Mouse (Mus musculus): ENCODE results near the gene Zbtb16.

Zbtb16 gene

DNA sequence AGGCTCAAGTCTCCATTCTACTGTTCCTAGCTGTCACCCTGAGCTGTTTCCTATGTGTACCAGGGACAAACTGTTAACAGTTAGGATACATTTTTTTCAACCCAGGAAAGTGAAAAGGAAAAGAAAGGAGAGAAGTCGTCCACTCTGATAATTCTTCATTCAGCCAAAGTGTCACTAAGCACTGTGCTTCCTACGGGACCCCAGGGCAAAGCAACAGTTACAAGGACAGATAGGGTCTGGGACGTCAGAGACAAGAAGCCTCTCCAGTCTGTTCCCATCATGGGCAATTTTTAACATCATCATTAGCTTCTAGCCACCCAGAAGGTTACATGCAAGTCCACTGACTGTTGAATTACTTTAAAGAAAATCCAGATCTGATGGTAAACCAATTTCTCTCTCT, 111.3 kb downstream of the Zbtb16 start:
- DNase-seq = no peak

DNA sequence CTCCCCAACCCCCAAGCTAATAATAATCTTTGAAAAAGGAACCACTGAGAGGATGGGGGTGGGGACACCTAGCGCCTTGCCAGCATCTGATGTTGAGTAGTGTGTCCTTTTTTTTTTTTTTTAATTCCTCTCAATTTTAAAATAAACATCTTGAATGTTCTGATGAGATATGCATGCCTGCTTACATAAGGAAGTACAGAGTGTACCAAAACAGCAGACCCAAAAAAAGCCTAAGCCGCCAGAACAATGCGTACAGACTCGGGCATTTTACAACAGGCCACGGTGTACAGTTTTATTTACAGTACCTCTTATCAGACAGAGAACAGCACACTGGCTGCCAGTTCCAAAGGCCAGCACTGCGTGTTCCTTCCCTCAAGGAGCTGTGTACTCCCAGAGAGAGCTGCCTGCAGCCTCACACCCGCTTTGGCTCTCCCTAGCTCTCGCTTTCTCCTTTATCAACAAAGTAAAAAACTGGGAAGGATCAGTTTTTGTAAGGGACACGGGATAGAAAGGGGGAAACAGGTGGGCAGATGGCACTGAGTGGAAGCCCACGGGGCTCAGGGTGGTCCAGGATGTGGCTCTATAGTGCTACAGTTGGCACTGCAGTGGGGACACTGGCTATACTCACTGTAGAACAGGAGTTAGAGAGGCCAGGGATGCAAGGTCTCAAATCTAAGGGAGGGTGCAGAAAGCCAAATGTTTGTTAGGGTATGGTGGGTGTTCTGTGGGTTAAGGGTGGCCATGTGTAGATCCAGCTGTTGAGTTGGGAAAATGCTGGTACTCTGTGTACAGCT, 112.3 kb downstream of the Zbtb16 start:
- DNase-seq = no peak

DNA sequence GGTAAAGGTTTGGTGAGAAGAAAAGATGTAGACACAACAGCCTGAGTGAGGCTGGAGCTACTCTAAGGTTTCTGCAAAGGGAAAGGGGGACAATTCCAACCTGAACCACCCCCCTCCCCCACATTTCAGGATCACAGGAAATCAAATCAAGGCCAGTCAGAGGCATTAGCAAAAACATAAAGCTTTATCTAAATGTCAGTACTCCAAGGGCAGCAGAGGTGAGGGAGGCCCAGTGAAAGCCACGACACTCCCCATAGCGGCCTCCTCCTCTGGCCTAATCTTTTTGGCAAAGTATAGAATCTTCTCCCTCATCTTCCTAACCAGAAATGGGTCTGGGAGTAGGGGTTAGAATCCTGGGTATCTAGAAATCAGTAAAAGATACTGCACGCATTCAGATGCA, 113.0 kb downstream of the Zbtb16 start:
- DNase-seq = no peak

DNA sequence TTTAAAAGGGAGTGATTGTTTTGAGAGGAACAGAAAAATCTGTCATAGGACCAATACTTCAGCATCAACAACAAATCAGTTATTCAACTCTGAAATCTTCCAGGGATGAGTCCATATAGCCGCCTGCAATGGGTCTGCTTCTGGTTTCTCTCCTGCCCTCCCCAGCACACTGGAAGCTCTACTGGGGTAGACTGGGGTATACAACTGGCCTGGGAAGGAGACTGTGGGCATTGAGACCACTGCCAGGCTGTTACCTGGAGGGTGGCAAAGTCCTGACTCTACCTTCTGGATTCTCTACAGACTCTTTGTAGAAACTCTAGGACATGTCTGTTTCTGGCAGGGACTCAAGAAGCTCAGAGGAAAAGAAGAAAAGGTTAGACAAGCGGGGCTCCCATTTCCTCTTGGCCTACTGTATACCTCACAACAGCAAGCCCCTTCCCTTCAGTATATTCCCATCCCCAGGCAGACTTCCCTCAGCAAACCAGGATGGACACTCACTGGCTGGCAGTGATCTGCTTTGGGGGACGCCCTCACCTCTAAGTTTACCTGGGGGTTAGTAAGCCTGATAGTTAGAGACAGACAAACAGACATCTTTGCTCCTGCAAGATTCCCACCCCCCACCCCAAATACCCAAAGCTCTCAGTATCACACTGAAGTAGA, 113.6 kb downstream of the Zbtb16 start:
- no peak for DNase-seq

DNA sequence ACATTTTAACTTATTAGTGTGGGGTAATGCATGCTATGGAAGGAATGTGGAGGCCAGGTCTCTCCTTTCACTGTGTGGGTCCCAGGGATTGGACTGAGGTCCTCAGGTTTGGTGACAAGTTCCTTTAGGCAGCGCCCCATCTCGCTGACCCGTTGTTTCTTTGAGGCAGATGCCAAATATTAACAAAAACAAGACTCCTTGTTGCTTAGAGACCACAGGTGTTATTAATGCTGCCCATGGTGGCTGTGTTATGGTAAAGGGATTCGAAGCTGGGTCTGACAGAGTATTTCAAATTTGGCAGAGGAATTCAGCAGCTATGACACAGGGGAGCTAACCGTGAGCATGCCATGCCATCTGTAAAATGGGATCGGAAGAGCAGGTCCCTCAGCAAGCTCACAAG, 114.4 kb downstream of the Zbtb16 start:
- DNase-seq = no peak

DNA sequence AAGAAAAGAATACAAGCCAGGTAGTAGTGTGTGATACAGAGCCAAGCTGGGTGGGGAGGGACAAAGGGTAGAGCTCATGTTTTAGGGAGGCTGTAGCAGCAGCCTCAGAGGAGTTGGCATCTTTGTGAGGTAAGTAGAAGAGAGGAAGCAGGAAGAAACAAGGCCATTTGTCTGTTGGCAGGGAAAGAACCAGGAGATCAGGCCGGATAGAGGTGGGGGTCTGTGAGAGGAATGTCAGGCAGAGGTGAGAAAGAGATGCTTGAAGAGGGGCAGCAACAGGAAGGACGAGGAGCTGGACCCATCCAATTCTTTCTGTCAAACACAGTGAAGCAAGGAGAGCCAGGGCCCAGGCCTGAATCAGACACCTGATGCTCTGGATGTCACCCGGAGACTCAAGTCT, 114.8 kb downstream of the Zbtb16 start:
- DNase-seq = no peak

DNA sequence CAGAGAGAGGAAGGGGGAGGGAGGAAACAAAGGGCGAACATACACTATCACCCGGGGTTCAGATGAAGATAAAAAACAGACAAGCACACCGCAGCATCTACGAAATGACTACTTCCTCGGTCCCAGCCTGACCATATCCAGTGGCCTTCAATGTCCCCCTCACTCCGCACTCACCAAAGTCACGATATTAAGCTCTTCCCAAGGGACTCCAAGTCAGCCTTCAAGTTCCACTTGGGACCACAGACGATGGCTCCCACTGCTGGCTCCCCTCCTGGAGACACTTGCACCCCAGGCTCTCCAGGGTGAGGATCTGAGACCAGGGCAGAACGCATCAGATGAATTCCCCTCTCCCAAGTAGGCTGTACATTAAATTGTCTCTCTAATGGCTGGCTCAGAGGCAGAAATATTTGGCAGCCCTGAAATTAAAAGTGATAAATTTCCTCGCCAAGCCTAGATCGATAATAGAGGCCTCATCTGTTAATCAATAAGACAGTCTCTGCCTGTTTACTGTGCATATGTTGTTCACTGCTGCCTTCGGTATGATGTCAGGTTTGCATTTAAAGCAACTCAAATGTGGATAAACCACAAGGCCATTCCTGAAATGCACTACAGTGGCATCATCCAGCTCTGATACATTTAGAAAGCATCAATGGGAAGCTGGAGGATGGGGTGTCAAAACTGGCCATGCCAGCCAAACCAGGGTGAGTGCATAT, 115.6 kb downstream of the Zbtb16 start:
- DNase-seq = no peak

DNA sequence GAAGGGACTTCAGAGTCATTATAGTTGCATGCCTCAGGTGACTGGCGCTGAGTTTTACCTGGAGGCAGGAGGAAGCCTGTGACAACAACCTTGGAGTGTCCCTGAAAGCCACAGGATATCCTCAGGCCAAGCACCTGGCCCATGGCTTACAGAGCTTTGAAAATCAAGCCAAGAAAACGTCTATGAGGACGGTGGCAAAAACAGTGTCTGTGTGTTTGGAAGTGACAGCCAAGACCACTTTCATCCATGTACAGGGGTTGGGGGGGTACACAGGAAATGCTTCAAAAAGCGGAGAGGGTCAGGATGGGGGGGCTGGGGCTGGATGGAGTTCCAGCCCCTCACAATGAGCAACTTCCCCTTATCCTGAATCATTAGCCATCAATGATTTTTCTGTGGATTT, 116.4 kb downstream of the Zbtb16 start:
- no peak for DNase-seq

DNA sequence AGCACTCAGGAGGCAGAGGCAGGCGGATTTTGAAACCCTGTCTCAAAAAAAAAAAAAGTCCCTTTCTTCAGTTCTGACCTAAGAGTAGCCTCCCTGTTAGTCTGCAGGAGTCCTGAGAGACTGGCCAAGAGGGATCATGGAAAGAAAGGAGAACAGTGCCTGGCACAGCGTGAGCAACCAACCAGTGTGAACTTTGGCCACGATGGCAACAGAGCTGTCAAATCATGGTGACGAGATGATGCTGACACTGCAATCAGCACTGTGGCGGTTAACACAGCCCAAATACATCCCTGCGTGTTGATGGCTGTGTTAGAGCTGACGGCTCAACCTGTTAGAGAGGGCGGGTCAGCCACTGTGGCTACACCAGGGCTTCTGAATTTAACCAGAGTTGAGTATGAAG, 119.5 kb downstream of the Zbtb16 start:
- DNase-seq = no peak

DNA sequence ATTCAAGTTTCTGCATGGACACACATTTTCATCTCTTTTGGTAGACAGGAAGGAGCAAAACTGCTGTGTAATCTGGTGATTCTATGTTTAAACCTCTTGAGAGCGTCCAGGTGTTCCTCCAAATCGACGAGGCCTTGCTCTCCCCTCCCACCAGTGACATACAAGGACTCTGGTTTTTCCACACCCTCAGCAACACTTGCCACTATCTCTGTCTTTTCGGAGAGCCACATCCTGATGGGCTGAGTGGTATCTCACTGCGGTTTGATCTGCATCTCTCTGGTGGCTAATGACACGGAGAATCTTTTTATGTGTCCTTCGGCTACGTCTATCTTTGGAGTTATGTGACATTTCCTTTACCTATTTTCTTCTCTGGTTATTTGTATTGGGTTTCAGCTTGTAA, 121.0 kb downstream of the Zbtb16 start:
- DNase-seq = no peak

DNA sequence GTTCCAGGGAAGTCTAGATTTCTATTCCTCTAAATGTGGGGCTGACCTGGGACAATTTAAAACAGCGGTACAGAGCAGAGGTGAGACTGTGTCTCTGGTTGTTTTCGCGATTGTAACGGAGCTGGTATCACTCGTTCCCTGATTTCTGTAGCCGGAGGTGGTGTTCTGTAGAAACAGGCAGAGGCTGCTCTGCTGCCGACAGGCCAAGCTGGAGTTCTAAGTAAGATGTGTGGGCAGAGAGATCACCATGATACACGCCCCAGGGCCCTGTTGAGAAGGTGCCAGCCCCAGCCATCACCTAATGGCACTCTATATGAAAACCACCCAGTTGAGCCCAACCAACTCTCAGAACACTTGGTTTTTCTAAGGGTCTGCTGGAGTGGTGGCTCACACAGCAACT, 122.2 kb downstream of the Zbtb16 start:
- no peak for DNase-seq

DNA sequence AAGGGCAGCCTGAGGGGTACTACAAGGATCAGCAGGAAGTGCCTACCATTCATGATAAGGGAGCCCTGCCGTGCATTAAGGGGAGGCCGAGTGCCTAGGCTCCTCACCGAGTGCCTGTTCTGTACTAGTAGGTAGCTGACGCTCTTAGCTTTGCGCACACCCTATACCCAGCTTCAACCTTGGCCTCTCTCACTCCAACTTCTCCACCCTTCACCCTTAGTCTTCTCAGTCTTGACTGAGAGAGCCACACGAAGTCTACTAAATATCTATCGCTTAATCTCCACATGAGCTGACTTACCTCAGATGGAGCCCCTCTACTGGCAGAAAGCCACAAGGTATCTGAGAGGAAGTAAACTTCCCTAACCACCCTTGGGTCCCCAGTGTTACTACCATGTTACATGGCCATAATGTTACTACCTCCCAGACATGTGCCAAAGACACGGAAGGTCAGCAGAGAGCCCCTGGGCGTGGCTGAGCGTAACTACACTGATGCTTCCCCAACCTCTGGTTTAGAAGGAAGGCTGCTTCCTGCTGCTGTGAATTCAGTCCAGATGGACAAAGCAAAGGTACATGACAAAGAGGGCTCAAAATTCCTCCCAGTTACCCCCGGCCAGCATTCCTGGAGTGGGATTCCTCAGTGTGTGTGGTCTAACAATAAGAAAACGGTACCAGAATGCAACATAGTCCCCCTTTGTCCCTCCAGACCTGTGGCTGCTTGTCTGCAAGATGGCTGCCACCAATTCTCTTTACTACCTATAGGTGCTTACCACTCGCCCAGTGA, 122.8 kb downstream of the Zbtb16 start:
- no peak for DNase-seq

DNA sequence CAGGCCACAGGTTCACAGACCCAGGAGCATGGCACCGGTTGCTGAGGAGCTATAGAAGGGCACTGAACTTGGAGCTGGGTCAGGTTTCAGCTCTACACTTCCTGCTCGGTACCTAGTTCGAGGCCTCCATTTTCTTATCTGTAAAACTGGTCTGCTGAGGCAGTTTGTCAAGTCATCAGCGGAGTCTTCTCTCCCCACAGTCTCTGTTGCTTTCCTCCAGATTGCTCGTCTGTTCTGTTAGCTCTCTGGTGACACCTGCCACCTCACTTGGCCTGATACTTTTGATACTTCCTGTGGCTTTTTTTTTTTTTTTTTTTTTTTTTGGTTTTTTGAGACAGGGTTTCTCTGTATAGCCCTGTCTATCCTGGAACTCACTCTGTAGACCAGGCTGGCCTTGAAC, 124.2 kb downstream of the Zbtb16 start:
- DNase-seq = no peak

DNA sequence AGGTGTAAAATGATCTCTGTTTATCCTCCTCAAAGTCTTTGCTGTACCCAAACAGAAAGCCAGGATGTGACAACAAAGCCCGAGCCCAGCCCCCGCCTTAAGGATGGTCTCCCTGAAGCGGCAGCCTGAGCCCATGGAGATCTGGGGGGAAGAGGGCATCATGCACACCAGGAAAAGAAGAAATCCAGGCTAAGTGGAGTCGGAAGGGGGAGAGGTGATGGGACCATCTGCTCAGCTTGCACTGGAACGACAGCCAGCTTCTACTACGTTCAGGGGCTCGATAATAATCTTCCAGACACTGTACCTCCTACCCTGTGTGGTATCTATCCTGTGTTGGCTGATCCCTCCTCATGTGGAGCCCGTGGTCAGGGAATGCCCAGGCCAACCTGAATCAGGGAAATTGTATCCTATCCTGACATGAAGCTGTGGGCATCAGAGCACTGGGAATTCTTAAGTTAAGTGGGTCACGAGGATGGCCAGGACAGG, 124.7 kb downstream of the Zbtb16 start:
- no peak for DNase-seq

DNA sequence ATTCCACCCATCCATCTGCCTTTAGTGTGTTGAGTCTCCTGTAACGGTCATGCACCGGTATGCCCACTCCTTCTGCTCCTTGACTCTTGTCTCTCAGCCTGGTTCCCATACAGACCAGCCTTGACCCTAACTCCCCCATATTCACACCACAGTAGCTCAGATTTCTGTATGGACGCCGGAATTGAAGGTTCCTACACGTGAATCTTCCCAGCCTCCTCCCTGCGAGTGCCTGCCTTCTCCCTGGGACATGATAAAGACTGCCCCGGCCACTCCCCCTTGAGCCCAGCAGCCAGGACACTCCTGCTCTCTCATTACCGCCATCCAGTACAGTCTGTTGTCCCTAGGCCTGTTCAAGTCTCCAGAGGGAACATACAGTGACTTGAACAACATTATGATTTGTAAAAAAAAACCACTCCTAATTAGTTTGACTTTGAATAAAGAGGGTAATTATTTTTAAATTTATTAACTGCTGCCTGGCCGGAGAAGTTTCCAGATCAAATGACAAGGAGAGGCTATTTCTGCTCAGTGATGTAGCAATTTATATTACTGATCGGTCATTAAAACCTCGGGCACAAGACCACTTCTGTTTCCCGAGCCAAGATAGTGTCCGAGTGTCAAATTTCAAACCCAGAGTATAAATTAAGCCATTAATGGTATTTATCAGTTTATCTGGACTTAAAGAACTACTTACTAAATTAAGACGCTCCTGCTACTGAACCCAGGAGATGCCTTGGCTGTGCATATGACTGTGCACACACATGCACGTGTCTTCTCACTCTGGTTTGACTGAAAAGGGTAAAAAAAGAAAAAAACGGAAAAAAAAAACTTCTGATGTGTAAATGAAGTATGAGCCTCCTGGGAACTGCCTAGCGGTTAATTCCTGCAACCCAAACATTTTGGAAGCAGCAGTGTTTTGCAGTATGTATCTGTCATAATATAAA, 125.4 kb downstream of the Zbtb16 start:
- DNase-seq = no peak

DNA sequence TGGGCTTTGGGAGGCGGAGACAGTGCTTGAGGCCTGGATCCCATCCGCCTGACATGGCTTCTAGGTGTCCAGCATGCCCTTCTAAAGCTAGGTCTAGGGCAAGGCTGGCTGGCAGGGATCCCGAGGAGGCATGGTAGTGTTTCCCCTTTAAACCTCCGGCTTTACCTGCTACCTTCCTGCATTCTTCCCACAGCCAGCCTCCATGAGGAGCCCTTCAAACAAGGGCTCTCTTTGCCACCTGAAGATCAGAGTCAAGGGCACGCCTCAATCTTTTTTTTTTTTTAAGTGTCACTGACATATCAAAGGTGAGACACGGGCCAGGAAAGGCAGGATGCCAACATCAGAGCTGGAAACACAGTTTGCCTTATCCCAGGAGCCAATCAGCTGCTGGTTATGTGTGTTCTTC, 128.2 kb downstream of the Zbtb16 start:
- DNase-seq = no peak

DNA sequence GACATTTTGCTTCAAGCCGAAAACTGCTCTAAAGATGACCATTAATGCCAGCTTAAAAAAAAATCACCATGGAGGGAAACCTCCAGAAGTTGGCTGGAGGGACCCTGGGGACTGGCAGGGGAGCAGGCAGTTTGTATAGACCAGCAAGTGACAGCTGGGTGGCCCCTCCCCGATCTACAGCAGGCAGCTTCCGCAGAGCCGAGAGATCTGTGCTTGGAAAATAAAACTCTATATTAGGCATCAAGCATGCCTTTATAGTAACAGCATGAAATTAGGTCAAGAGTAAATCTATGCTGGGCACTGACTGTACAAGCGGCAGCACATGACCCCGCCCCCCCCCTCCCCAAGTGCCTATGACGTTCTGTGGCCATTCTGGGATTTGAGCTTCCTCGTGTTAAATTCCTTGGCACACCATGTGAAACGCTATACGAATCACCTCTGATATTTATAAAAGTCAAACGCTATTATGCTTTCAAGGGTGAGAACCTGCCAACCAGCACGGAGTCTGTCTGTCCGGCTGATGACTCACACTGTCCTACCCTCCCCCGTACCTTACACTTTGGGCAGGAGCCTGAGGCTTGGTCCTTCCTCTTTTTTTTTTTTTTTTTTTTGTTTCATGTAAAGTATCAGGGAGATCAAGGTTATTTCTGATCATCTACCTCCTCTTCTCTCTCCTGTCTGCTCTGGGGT, 128.7 kb downstream of the Zbtb16 start:
- DNase-seq = no peak

DNA sequence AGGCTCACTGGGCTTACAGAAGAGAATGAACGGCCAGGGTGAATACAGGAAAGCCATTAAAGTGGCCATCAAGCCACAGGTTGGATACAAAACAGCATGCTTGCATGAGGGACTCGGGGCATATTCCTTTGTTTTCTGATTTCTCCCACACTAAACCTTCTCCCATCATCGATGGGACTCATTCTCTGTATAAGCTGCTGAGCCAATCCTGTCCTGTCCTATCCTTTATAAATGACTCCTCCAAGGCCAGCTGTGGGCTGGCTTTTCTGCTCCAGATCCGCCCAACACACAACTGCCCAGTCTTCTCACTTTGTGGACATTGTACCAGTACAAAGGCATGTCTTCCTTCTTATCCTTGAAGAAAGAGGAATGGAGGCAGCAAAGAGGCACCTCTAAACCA, 134.7 kb downstream of the Zbtb16 start:
- no peak for DNase-seq

DNA sequence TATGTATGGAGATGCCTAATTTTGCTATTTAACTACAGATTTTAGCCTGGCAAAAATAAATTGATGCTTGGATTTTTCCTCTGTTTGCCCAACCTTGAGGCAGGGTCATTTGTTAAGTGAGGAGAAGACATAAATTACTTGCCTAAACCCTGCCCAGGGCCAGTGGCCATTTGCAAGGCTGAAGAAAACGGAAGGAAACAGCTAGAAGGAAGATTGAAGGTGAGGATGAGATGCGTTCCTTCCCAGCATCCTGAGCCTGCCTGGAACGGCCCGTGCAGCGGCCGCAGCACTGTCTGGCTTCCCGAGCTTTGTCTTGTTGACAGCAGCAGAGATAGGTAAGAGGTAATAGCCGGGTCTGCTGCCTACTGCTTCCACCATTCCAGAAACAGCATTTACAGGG, 135.2 kb downstream of the Zbtb16 start:
- DNase-seq = no peak

DNA sequence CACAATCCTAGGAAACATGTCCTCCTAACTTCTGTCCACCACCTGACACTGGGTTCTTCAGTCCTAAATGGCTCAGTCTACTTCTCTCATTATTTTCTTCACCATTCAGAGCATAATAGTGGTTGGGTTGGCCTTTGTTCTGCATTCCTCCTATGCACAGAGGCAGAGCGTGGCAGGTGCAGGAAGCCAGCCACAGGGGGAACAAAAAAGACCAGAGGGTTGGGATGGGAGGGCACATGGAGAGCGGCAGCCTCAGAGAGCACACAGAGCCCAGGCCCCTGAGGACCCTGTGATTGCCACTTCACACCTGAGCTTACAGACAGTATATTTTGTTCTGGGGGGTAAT, 138.6 kb downstream of the Zbtb16 start:
- no peak for DNase-seq

DNA sequence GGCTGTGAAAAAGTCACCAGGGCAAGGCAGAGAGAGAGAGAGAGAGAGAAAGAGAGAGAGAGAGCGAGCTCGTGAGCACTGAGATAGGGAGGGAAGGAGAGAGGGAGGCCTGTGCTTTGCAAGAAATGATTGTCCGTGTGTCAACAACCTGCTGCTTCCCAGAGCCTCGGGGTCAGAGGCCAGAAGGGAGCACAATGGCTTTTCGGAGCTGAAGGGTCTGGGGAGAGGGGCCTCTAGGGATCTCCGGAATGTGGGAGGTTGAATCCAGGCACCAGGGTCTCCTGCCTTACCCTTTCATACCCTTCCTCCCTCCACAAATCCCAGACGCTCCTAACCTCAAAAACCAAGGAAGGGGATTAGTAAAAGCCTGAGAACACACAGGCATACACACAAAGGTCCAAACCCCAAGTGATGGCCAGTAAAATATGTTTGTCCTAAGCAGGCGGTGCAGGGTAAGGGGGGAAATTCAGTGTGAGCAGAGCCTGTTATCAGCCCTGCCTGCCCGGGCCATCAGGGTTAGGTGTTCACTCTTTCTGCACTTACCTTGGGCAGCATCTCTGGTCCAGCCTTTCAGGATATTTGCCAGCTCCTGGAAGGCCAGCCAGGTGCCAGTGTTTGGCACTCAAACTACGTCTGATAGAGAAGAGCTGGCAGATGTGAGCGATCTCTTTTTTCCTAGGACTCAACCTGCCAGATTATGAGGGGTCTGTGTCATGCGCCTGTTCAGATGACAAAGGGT, 139.1 kb downstream of the Zbtb16 start:
- no peak for DNase-seq

Data from right cerebral cortex, postnatal 14 days (tissue).